Mouse (Mus musculus) lung, adult 18-20 months (tissue): Measurements from ENCODE around the gene Zbtb7b.
A peak's percentile ranks its signal among the peaks of the same experiment; 100 is the strongest.

Experiments
- DNase-seq, 2 experiments: peaks; one replicate each; pipeline ENCODE4 v3.0.0; 2022; ENCODE audit warnings: mixed read lengths in 2 of 2

Gene Zbtb7b

GRCm38 (mm10) chr3:89365153-89365485 lies 29.5 kb downstream of the Zbtb7b start, which contains the start of gene Dcst1:
TSS of gene Dcst1 (minus strand) at chr3:89365253.
- no peak for DNase-seq

- DNase-seq, result no peak
These were observed 29.9 kb downstream of the Zbtb7b start for GRCm38 (mm10) chr3:89364631-89365030.

GRCm38 (mm10) chr3:89361675-89362074 lies 32.9 kb downstream of the Zbtb7b start, which contains the start of gene Dcst2:
TSS of gene Dcst2 (plus strand) at chr3:89361975.
- no peak for DNase-seq

GRCm38 (mm10) chr3:89360237-89360636 lies 34.3 kb downstream of the Zbtb7b start:
- DNase-seq, result no peak

GRCm38 (mm10) chr3:89359630-89360029 lies 34.9 kb downstream of the Zbtb7b start:
- no peak for DNase-seq

- no peak for DNase-seq
These were observed 38.5 kb downstream of the Zbtb7b start for GRCm38 (mm10) chr3:89356029-89356428.

- DNase-seq, result no peak
These were observed 39.1 kb downstream of the Zbtb7b start for GRCm38 (mm10) chr3:89355512-89355902.

- peak; percentile 84 to 88 for DNase-seq
These were observed 39.6 kb downstream of the Zbtb7b start for GRCm38 (mm10) chr3:89354816-89355511.

- DNase-seq, result no peak
These were observed 43.3 kb downstream of the Zbtb7b start for GRCm38 (mm10) chr3:89351271-89351670.

- DNase-seq, result peak; percentile 88 to 93
These were observed 44.6 kb downstream of the Zbtb7b start, which contains the start of gene Adam15 for GRCm38 (mm10) chr3:89349869-89350501. TSS of gene Adam15 (minus strand) at chr3:89349996.

GRCm38 (mm10) chr3:89348911-89349868 lies 45.4 kb downstream of the Zbtb7b start:
- DNase-seq, result peak; percentile 83 to 86

- no peak for DNase-seq
These were observed 46.7 kb downstream of the Zbtb7b start for GRCm38 (mm10) chr3:89347916-89348315.

GRCm38 (mm10) chr3:89346815-89347540 lies 47.6 kb downstream of the Zbtb7b start:
- no peak for DNase-seq

GRCm38 (mm10) chr3:89343279-89343678 lies 51.3 kb downstream of the Zbtb7b start:
- DNase-seq, result no peak

- no peak for DNase-seq
These were observed 52.8 kb downstream of the Zbtb7b start for GRCm38 (mm10) chr3:89341794-89342193.

GRCm38 (mm10) chr3:89340465-89340864 lies 54.1 kb downstream of the Zbtb7b start:
- DNase-seq, result peak; percentile 64 to 78

- DNase-seq, result peak; percentile 59 to 72
These were observed 55.2 kb downstream of the Zbtb7b start for GRCm38 (mm10) chr3:89339416-89339815.

GRCm38 (mm10) chr3:89337721-89338578 lies 56.6 kb downstream of the Zbtb7b start, which contains the start of gene Efna4:
TSS of gene Efna4 (minus strand) at chr3:89338028.
- peak; percentile 49 to 60 for DNase-seq

- no peak for DNase-seq
These were observed 57.4 kb downstream of the Zbtb7b start for GRCm38 (mm10) chr3:89337062-89337720.

- no peak for DNase-seq
These were observed 58.0 kb downstream of the Zbtb7b start for GRCm38 (mm10) chr3:89336529-89336928.

- no peak for DNase-seq
These were observed 61.5 kb downstream of the Zbtb7b start for GRCm38 (mm10) chr3:89333053-89333452.
